Mouse (Mus musculus) lung, embryonic 15.5 days (tissue): Measurements from ENCODE around the gene Sbno2. TPM values are rescaled to one million over a fixed set of nuclear protein-coding genes. Genes with fewer than 3 reads are reported as not detected.
"Not testable (repeated sequence)": the region's sequence is repeated elsewhere in the genome, so short reads cannot be mapped to it uniquely, and the experiment has no call there.

Source experiments
- ATAC-seq: fragments of 200-750 bp; cut with Nextera tagmentation; 2 replicates; pipeline ENCODE4 v1.8.0; 2017; ENCODE audit warnings: moderate number of reproducible peaks, borderline replicate concordance; ENCODE audit not compliant: low FRiP score, low TSS enrichment; ENCODE audit errors: extremely low read depth
- H3K27ac ChIP-seq: fragments of 300-500 bp; sonication (generic); 2 replicates; pipeline ENCODE4 v1.5.1; 2015; ENCODE audit warnings: moderate library complexity, mild to moderate bottlenecking, inconsistent platforms
- H3K27me3 ChIP-seq: fragments of 300-500 bp; sonication (generic); 2 replicates; pipeline ENCODE4 v1.6.1; 2015; ENCODE audit warnings: inconsistent platforms
- H3K36me3 ChIP-seq: fragments of 300-500 bp; sonication (generic); 2 replicates; pipeline ENCODE4 v1.6.1; 2015; ENCODE audit warnings: inconsistent platforms
- H3K4me1 ChIP-seq: fragments of 300-500 bp; sonication (generic); 2 replicates; pipeline ENCODE4 v1.6.1; 2015; ENCODE audit warnings: inconsistent platforms
- H3K4me2 ChIP-seq: fragments of 300-500 bp; sonication (generic); 2 replicates; pipeline ENCODE4 v1.6.1; 2015; ENCODE audit warnings: inconsistent platforms, mild to moderate bottlenecking, moderate library complexity
- H3K4me3 ChIP-seq: fragments of 300-500 bp; sonication (generic); 2 replicates; pipeline ENCODE4 v1.5.1; 2015; ENCODE audit warnings: mild to moderate bottlenecking, inconsistent platforms
- H3K9ac ChIP-seq: fragments of 300-500 bp; sonication (generic); 2 replicates; pipeline ENCODE4 v1.6.1; 2015; ENCODE audit warnings: inconsistent platforms
- H3K9me3 ChIP-seq: fragments of 300-500 bp; sonication (generic); 2 replicates; pipeline ENCODE4 v1.6.1; 2016; ENCODE audit warnings: inconsistent platforms
- WGBS: fragments of 180-500 bp; shearing (Covaris S2); methylation state at CpG from one replicate; pipeline ENCODE4 v1.1.7; 2015; 5-methylcytosine and 5-hydroxymethylcytosine counted together
- polyA plus RNA-seq: library from polyadenylated mRNA; unstranded; fragments of >200 nt; fragmentation: Nextera tagmentation; extraction: Ambion mirVana; gene quantifications from 2 replicates; pipeline ENCODE4 v1.2.1, GENCODE M21; 2015

Sbno2 gene
- polyA plus RNA-seq, 1 experiment from 2014 or later, result 16.6 TPM

DNA sequence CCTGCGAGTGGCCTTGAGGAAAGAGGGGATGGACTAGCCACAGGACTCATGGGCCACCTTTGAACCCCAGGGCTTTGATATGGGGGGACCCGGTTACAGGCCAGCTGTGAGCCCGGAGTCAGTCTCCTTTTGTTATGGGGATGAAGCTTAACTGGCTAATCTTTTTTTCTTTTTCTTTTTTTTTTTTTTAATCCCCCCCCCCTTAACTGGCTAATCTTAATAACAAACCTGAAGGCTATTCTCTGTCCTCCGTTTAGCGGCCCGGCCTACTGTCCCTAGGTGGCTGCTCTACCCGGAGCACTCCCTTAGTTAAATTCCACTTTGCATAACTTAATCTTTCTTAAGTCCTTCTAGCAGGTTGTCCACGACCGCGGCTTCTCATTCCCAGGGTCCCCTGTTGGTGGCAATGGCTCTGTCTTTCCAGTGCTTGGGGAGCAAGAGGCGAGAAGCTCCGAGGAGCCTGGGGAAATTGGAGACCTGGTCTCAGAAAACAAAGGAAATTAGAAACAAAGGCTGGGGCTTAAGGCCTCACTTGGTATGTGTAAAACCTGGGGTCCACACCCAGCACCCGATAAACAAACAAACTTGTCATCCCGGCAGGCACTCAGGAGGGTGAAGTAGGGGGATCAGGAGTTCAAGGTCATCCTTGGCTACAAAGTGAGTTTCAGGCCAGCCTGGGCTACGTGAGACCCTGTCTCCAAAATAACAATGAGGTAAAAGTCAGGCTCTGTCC is 54.3 kb downstream of the Sbno2 start:
- H3K4me2 ChIP-seq, result no peak overlapping the region
- ATAC-seq, result no peak
- 37% methylated on average over 15 of the region's 15 CpGs for WGBS
- peaks cover 7% of the 10 kb centered on the region; the same call in 1 of the 2 replicates for H3K36me3 ChIP-seq
- peaks cover 49% of the 10 kb centered on the region for H3K4me1 ChIP-seq
- no peaks in the 10 kb centered on the region for H3K27me3 ChIP-seq
- no peak overlapping the region for H3K4me3 ChIP-seq
- no peaks in the 10 kb centered on the region for H3K9me3 ChIP-seq
- peak overlapping the region; percentile 62 for H3K27ac ChIP-seq
- no peak overlapping the region for H3K9ac ChIP-seq

DNA sequence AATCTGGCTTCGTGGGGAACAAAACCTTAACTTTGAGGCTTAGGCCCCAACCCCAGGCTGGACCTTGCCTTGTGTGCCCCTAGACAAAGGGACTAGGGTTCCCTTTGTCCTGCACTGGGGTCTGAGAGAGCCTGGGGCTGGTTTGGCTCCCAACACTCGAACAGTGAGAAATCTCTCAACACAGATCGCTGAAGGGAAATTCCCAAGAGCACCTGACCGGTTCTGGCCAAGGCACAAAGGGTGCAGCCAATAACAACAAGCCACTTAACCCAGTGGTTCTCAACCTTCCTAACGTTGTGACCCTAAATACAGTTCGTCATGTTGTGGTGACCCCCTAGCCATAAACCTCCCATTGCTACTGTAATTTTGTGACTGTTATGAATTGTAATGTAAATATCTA is 55.1 kb downstream of the Sbno2 start:
- H3K4me3 ChIP-seq, result no peak overlapping the region
- no peaks in the 10 kb centered on the region for H3K9me3 ChIP-seq
- H3K9ac ChIP-seq, result no peak overlapping the region
- H3K27ac ChIP-seq, result peak overlapping the region; percentile 26; the same call in 1 of the 2 replicates
- H3K4me2 ChIP-seq, result no peak overlapping the region
- H3K27me3 ChIP-seq, result no peaks in the 10 kb centered on the region
- H3K4me1 ChIP-seq, result peaks cover 42% of the 10 kb centered on the region
- H3K36me3 ChIP-seq, result 0 out of 2 replicates have a peak, but pooled peaks cover under 1% of the 10 kb centered on the region
- 43% methylated on average over 6 of the region's 6 CpGs for whole genome bisulfite sequencing
- no peak for ATAC-seq

DNA sequence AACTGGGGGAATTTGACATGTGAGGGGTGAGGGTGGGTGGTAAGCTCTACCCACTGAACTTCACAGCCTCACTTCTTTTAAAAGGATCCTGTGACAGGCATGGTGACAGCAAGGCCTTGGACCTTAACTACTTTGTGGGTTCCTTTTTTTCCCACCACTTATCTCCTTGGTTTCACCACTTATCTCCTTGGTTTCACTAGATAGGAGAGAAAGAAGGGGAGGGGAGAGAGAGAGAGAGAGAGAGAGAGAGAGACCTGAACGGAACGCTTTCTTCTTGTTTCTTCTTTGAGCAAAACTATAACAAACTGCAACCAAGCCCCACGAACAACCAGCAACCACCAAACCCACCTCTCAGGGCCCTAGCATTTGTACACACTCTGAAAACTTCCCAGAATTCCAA is 56.5 kb downstream of the Sbno2 start:
- Histone ChIP-seq H3K27me3 (no peaks in the 10 kb centered on the region), H3K9ac (no peak overlapping the region), H3K27ac (peak overlapping the region; percentile 58), H3K4me2 (no peak overlapping the region), H3K9me3 (no peaks in the 10 kb centered on the region), H3K4me3 (no peak overlapping the region), H3K4me1 (peaks cover 31% of the 10 kb centered on the region), H3K36me3 (no peaks in the 10 kb centered on the region)
- ATAC-seq, result no peak
- WGBS, result 46% methylated on average over 3 of the region's 3 CpGs

DNA sequence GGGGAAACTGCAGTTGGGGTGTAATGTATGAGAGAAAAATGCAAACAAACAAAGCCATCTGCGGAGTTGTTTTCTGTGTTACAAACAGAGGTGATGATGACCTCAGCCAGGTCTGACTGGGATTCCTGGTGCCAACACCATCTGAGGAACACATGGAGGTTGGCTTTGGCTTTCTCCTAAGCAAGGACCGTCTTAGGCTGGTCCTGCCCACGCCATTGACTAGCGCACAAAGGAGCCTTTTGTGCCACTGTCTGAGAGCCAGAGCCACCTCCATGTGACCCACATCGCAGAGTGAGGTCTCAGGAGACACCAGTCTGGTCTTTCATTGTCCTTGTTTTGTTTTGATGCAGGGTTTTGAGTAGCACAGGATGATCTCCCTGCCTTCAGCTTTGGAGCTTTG is 57.0 kb downstream of the Sbno2 start:
- Histone ChIP-seq H3K4me3 (no peak overlapping the region), H3K27me3 (no peaks in the 10 kb centered on the region), H3K4me1 (peaks cover 31% of the 10 kb centered on the region), H3K4me2 (no peak overlapping the region), H3K27ac (peak overlapping the region; percentile 58), H3K9me3 (no peaks in the 10 kb centered on the region), H3K9ac (no peak overlapping the region), H3K36me3 (no peaks in the 10 kb centered on the region)
- WGBS, result 26% methylated on average over 5 of the region's 5 CpGs
- ATAC-seq, result no peak

DNA sequence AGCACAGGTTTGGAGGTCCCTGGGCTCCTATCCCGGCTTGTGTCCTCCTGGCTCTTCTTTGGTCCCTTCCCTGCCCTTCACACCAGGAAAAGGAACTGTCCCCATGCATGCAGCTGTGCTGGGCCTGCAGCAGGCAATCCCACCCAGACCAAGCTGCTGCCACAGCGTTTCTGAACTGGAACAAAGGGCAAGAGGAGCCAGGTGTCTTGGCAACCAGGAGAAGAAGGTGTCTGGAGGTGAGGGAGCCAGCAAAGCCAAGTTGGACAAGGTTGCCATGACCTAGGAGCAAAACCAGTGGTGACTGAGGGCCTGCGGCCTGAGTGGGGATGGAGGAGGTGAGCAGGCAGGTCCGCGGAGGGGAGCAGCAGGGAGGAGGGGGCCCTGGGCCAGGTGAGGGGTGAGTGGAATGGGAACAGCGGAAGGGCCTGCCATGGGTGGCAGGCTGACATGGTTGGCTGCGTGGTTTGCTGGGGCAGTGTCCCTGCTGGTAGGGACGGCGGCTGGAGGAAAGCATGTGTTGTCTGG is 58.3 kb downstream of the Sbno2 start, which contains the start of gene Gpx4:
Gpx4 (plus strand) TSS at position 126 of the 525 bp plus-strand sequence.
- Histone ChIP-seq H3K4me3 (no peak within 1 kb of the TSS), H3K9me3 (no peaks in the 10 kb centered on the region), H3K36me3 (no peaks in the 10 kb centered on the region), H3K9ac (no peak within 1 kb of the TSS), H3K27ac (no peak within 1 kb of the TSS; the same call in 1 of the 2 replicates), H3K27me3 (no peaks in the 10 kb centered on the region), H3K4me2 (no peak within 1 kb of the TSS), H3K4me1 (peaks cover 22% of the 10 kb centered on the region)
- no peak for ATAC-seq
- WGBS, result 63% methylated on average over 9 of the region's 9 CpGs

DNA sequence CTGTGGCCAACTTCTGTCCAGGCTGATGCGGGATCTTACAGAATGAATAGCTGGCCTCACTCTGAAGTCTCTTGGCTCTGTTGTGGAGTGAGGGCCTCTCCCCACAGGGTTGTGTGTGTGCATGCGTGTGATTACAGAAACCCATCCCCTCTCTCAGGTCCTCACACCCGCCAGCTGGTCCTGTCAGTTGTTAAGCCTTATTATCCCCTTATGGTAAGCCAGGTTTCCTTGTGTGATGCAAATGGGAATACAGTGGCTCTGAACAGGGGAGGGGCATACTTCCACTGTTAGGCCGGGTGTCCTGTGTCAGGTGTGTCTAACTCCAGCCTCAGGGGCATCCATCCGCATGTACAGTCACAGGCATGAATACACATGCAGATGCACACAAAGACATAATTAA is 59.6 kb downstream of the Sbno2 start:
- Histone ChIP-seq H3K4me1 (peaks cover 10% of the 10 kb centered on the region), H3K4me3 (no peak overlapping the region), H3K27ac (no peak overlapping the region), H3K36me3 (no peaks in the 10 kb centered on the region), H3K9ac (no peak overlapping the region; the same call in 1 of the 2 replicates), H3K9me3 (no peaks in the 10 kb centered on the region), H3K4me2 (no peak overlapping the region), H3K27me3 (no peaks in the 10 kb centered on the region)
- ATAC-seq, result no peak
- WGBS, result 81% methylated on average over 5 of the region's 5 CpGs

DNA sequence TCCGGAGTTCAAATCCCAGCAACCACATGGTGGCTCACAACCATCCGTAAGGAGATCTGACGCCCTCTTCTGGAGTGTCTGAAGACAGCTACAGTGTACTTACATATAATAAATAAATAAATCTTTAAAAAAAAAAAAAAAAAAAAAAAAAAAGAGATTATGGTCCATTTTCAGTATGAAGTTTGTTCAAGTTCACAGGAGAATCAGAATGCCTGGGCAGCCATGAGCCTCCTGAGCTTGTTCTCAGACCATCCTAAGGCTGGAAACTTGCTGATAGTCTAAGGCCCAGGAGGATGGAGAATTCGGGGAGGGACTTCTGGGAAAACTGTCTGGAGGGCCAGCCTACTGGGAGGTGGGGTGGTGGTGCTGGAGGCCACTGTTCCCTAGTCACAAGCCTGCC is 60.0 kb downstream of the Sbno2 start:
- not testable (repeated sequence) for H3K27me3 ChIP-seq, H3K36me3 ChIP-seq, ATAC-seq, H3K9ac ChIP-seq, H3K9me3 ChIP-seq, H3K27ac ChIP-seq, H3K4me3 ChIP-seq, H3K4me1 ChIP-seq, H3K4me2 ChIP-seq
- 75% methylated on average over 4 of the region's 4 CpGs for WGBS

DNA sequence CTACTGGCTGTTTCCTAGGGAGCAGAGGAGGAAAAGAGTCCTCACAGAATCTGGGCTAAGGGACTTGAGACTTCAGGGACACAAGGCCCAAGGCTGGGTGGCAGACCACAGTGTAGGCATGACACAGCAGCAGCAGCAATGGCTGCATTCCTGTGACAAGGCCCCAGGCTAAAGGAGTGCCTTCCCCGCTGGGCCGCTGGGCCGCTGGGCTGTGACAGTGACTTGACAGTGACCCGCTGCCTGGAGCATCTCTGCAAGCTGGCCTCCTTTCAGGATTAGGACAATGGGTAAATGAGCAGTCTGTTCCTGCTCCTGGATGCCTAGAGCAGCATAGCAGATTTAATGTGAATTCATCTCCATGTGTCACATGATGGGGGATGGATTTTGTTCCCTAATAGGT is 61.3 kb downstream of the Sbno2 start:
- Histone ChIP-seq H3K27me3 (no peaks in the 10 kb centered on the region), H3K36me3 (no peaks in the 10 kb centered on the region), H3K4me3 (no peak overlapping the region), H3K9me3 (no peaks in the 10 kb centered on the region), H3K4me1 (peaks cover 12% of the 10 kb centered on the region), H3K27ac (no peak overlapping the region), H3K4me2 (no peak overlapping the region), H3K9ac (no peak overlapping the region)
- ATAC-seq, result no peak
- WGBS, result 56% methylated on average over 4 of the region's 4 CpGs

DNA sequence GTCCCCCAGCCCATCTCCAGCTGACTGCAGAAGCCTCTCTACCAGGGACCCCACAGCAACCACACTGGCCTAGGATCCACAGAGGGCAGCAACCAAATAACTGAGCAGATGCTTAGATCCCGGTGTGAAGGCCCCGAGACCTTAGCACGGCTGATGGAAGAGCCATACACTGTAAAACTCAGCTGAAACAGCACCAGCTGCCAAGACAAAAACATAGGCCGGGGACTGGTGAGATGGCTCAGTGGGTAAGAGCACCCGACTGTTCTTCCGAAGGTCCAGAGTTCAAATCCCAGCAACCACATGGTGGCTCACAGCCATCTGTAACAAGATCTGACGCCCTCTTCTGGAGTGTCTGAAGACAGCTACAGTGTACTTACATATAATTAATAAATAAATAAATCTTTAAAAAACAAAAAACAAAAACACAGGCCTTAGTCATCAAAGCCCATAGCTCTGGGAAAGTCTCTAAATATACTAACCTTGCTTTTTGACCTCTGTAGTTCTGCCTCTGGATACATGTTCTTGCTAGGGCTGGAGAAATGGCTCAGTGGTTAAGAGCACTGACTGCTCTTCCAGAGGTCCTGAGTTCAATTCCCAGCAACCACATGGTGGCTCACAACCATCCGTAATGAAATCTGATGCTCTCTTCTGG is 63.8 kb downstream of the Sbno2 start:
- not testable (repeated sequence) for H3K27ac ChIP-seq, H3K9ac ChIP-seq, H3K9me3 ChIP-seq, H3K27me3 ChIP-seq, H3K4me2 ChIP-seq, H3K4me3 ChIP-seq, ATAC-seq
- WGBS, result 85% methylated on average over 8 of the region's 8 CpGs
- Histone ChIP-seq H3K4me1 (peaks cover 16% of the 10 kb centered on the region), H3K36me3 (peaks cover 18% of the 10 kb centered on the region)

DNA sequence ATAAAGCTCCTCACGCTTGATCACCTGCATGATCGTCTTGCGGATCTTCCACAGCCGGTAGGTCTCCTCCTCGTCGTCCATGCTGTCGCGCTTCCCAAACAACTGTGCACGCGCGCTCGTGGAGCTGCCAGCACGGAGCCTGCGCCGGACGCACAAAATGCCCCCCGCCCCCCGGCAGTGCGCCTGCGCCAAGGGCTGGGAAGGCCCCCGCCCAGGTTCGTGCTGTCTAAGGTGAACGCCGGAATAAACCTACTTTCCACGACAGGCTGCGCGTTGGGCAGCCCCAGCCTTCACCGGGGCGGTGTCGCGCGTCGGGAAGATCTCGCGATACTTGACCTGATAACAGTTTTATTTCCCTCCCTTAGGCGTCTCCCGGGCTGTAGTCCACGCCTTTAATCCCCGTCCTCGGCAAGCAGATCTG is 65.8 kb downstream of the Sbno2 start, which contains the start of gene Polr2e:
Polr2e (minus strand) TSS at position 237 of the 421 bp plus-strand sequence.
- Histone ChIP-seq H3K9ac (peak within 1 kb of the TSS; percentile 91), H3K9me3 (no peaks in the 10 kb centered on the region), H3K4me1 (peaks cover 16% of the 10 kb centered on the region), H3K27me3 (no peaks in the 10 kb centered on the region), H3K4me3 (peak within 1 kb of the TSS; percentile 88), H3K27ac (peak within 1 kb of the TSS; percentile 48; the same call in 1 of the 2 replicates), H3K36me3 (peaks cover 38% of the 10 kb centered on the region), H3K4me2 (peak within 1 kb of the TSS; percentile 70)
- ATAC-seq, result peak; percentile 94
- under 1% methylated on average over 40 of the region's 40 CpGs for WGBS

DNA sequence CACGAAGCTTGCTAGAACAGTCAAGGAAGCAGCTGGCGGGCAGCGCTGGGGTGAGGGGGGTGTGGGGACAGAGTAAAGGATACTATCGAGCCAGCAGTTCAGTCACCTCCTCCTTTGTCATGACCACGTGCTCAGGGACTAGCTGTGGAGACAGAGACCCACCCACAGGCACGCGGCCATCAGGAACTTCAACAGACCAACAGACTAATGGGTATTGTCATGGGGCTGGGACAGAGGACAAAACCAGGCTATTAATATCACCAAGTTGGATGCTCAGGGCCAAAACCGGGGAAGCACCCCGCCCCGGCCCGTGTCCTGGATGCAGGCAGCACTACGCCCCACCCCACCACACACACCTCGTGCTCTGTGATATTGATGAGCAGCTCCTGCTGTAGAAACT is 68.5 kb downstream of the Sbno2 start:
- no peak overlapping the region for H3K27ac ChIP-seq
- ATAC-seq, result no peak
- H3K4me2 ChIP-seq, result no peak overlapping the region
- H3K9ac ChIP-seq, result no peak overlapping the region
- H3K27me3 ChIP-seq, result no peaks in the 10 kb centered on the region
- WGBS, result 92% methylated on average over 13 of the region's 13 CpGs
- no peak overlapping the region for H3K4me3 ChIP-seq
- peaks cover 41% of the 10 kb centered on the region for H3K4me1 ChIP-seq
- peaks cover 39% of the 10 kb centered on the region for H3K36me3 ChIP-seq
- H3K9me3 ChIP-seq, result no peaks in the 10 kb centered on the region

DNA sequence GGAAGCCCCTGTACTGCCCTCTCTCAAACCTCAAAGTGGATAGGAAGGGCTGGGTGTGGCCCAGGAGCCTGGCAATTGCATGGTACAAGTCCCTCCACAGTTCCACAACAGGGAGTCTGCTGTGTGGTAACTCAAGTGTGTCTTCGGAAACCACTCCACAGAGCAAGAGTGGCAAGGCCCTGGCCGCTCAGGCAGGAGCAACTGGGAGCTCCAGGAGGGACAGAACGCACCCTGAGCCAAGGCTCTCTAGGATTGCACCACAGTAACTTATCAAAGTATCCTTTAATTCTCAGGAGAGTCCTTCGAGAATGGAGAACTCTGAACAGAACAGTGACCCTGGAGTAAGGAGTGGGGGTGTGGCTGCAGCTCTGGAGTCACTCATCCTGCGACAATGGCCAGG is 69.7 kb downstream of the Sbno2 start:
- 91% methylated on average over 5 of the region's 5 CpGs for WGBS
- H3K27me3 ChIP-seq, result no peaks in the 10 kb centered on the region
- H3K36me3 ChIP-seq, result peaks cover 39% of the 10 kb centered on the region
- ATAC-seq, result no peak
- H3K27ac ChIP-seq, result no peak overlapping the region
- H3K9me3 ChIP-seq, result no peaks in the 10 kb centered on the region
- peaks cover 41% of the 10 kb centered on the region for H3K4me1 ChIP-seq
- no peak overlapping the region for H3K4me3 ChIP-seq
- H3K9ac ChIP-seq, result no peak overlapping the region
- no peak overlapping the region for H3K4me2 ChIP-seq
